Mouse (Mus musculus) lung, postnatal 0 days (tissue): Measurements from ENCODE around the gene Dapp1.

Experiments
- CTCF ChIP-seq: IDR thresholded peaks from 2 replicates; pipeline ENCODE4 v1.5.1; 2016; ENCODE audit warnings: antibody characterized with exemption, mild to moderate bottlenecking
- EP300 ChIP-seq: IDR thresholded peaks from 2 replicates; pipeline ENCODE4 v1.6.1; 2016; ENCODE audit warnings: antibody characterized with exemption, mild to moderate bottlenecking, control low read depth

GRCm38 (mm10) chr3:137995486-137995885 is 14.1 kb upstream of the Dapp1 start:
- no peak for TF ChIP-seq CTCF
- TF ChIP-seq EP300: no peak
